Mouse (Mus musculus) myocyte (in vitro differentiated cells): Measurements from ENCODE around the gene Krt25.

Experiments used
- CEBPB ChIP-seq: IDR thresholded peaks from 2 replicates; pipeline ENCODE4 v1.6.1; 2011; ENCODE audit warnings: mild to moderate bottlenecking, moderate library complexity; ENCODE audit not compliant: poor library complexity, insufficient read depth, severe bottlenecking
- E2F4 ChIP-seq: IDR thresholded peaks from one replicate; pipeline ENCODE4 v1.6.1; 2011; ENCODE audit warnings: mild to moderate bottlenecking, control low read depth, moderate library complexity; ENCODE audit not compliant: insufficient read depth
- MAX ChIP-seq: IDR thresholded peaks from one replicate; pipeline ENCODE4 v1.6.1; 2011; ENCODE audit warnings: low read depth, mild to moderate bottlenecking, control low read depth
- MYOD1 ChIP-seq, 3 experiments: IDR thresholded peaks; one replicate each; pipeline ENCODE4 v1.6.1; 2011; ENCODE audit warnings: control low read depth in 2 of 3, low read depth in 2 of 3, mild to moderate bottlenecking in 2 of 3, moderate library complexity in 1 of 3; ENCODE audit not compliant: insufficient read length in 2 of 3, control insufficient read depth in 1 of 3
- MYOG ChIP-seq, 3 experiments: IDR thresholded peaks; one replicate each; pipeline ENCODE4 v1.6.1; 2011; ENCODE audit warnings: control low read depth in 2 of 3, low read depth in 2 of 3, mild to moderate bottlenecking in 2 of 3; ENCODE audit not compliant: insufficient read length in 2 of 3, control insufficient read depth in 1 of 3, insufficient read depth in 1 of 3
- POLR2A ChIP-seq: IDR thresholded peaks from one replicate; pipeline ENCODE4 v1.6.1; 2011; ENCODE audit warnings: low read depth, mild to moderate bottlenecking, control low read depth, moderate library complexity; ENCODE audit not compliant: insufficient read length
- POLR2AphosphoS2 ChIP-seq: IDR thresholded peaks from one replicate; pipeline ENCODE4 v1.6.1; 2011; ENCODE audit warnings: low read depth, control low read depth; ENCODE audit not compliant: insufficient read length
- REST ChIP-seq: IDR thresholded peaks from one replicate; pipeline ENCODE4 v1.6.1; 2011; ENCODE audit warnings: mild to moderate bottlenecking, control low read depth, moderate library complexity; ENCODE audit not compliant: insufficient read depth, insufficient read length
- SRF ChIP-seq: IDR thresholded peaks from one replicate; pipeline ENCODE4 v1.6.1; 2011; ENCODE audit warnings: low read depth; ENCODE audit not compliant: control insufficient read depth, insufficient read length
- TCF12 ChIP-seq: IDR thresholded peaks from one replicate; pipeline ENCODE4 v1.6.1; 2011; ENCODE audit warnings: mild to moderate bottlenecking, control low read depth; ENCODE audit not compliant: poor library complexity, insufficient read depth, severe bottlenecking
- TCF3 ChIP-seq: IDR thresholded peaks from one replicate; pipeline ENCODE4 v1.6.1; 2011; ENCODE audit warnings: low read depth, control low read depth; ENCODE audit not compliant: insufficient read length
- USF1 ChIP-seq: IDR thresholded peaks from one replicate; pipeline ENCODE4 v1.6.1; 2011; ENCODE audit warnings: low read depth, mild to moderate bottlenecking, control low read depth, moderate library complexity

DNA sequence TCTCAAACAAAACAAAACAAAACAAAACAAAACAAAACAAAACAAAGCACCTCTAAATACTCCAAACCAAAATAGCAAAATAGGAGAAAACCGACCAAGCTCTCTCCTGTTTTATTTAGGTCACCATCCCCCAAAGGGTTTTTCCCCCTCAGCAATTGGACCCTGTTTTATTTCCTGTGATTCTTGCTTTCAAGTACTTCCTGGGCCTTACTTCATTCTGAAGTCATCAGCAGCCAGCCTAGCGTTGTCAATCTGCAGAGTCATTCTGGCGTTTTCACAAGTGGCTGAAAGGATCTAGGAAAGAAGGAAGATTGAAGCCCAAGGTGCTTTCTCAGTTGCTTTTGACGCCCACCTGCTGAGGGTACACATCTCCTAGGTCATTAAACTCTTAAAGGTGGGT lies 39.4 kb downstream of the Krt25 start:
- TF ChIP-seq USF1: no peak
- no peak for TF ChIP-seq MYOG (IDR thresholded peaks at IDR 0.05; ENCODE audit: control insufficient read depth in 1 of 3, insufficient read depth in 1 of 3, insufficient read length in 2 of 3, low read depth in 2 of 3)
- no peak for TF ChIP-seq POLR2A
- no peak for TF ChIP-seq MYOD1 (IDR thresholded peaks at IDR 0.05; ENCODE audit: control insufficient read depth in 1 of 3, insufficient read length in 2 of 3, low read depth in 2 of 3)
- TF ChIP-seq CEBPB: no peak
- no peak for TF ChIP-seq REST
- TF ChIP-seq MAX: no peak
- no peak for TF ChIP-seq TCF12
- no peak for TF ChIP-seq POLR2AphosphoS2
- TF ChIP-seq E2F4: no peak
- TF ChIP-seq TCF3: no peak
- no peak for TF ChIP-seq SRF
